Mouse (Mus musculus) CD4-positive helper T cell, adult 2 months (primary cell): ENCODE data around the gene Cntln.

ENCODE experiments used
- DNase-seq: peaks from one replicate; pipeline ENCODE4 v3.0.0-alpha.2; 2012; ENCODE audit warnings: low read depth, missing footprints, low spot score

Cntln gene

DNA sequence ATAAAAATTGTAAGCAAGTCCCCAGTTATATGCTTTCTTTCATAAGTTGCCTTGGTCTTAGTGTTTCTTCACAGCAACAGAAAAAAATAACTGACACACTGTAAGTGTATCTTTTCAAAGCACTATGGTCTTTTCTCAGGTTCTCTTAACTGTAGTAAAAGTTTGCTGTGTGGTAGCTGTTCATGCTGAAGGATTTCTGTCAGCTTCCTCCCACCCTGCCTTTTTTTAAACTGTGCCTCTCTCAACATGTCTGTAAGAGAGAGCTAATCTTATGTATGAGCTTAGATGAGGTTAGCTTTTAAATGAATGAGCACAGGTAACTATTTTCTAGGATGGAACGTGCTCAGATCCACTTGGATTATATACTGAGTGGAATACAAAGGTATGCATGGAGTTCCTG lies 170.5 kb downstream of the Cntln start:
- DNase-seq: no peak

- no peak for DNase-seq
Measured at GRCm38 (mm10) chr4:85059598-85059997, 175.5 kb downstream of the Cntln start.

DNA sequence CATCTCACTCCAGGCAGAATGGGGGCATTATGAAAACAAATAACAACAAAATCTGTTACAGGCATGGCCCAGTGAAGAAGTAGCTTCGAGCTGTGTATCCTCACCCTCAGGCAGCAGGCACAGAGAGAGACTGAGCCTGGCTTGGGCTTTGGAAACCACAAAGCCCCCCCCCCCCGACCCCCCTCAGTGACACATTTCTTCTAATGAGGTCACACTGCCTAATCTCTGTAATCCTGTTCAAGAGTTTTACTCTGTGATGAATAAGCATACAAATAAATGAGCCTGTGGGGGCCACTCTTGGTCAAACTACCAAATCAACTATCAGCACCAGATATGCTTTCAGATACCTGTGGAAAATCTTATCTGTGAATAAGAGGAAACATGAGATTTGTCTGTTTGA lies 177.6 kb downstream of the Cntln start:
- no peak for DNase-seq

DNA sequence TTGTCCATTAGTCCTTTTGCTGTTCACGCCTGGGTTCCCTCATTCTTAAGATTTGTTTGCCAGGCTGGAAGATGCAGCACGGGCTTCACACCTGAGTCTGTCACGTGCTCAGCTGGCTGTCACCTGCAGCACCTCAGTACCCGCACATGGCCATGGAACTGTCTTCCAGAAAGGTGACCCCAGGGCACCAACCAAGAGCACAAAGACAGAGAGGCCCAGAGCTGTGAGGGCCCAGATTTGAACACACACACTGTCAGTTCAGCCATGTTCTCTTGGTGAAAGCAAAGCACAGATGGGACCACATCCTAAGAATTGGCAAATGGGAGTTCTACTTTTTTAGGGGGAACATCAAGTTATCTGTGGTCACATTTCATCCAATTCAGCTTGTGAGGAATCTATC lies 211.9 kb downstream of the Cntln start:
- no peak for DNase-seq

DNA sequence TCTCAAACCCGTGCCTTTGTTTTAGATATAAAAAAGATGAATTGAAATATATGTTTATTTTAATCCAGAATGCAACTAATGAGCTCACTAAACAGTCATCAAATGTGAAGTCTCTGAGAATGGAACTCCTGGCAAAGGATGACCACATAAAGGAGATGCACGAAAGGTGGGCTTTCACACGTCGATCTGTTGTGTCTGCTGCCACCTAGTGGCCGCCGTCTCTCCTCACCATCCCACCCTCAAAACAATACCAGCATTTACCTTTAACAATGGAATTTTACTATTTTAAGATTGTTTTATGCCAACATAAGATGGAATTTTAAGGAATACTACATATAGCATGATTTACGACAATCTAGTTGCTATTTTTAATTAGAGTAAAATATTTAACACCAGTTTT lies 212.6 kb downstream of the Cntln start:
- peak; percentile 48 for DNase-seq

- no peak for DNase-seq
Measured at GRCm38 (mm10) chr4:85102168-85102567, 218.1 kb downstream of the Cntln start.

GRCm38 (mm10) chr4:85106416-85106815 lies 222.3 kb downstream of the Cntln start:
- no peak for DNase-seq

- DNase-seq: no peak
Measured at GRCm38 (mm10) chr4:85106961-85107360, 222.9 kb downstream of the Cntln start.

DNA sequence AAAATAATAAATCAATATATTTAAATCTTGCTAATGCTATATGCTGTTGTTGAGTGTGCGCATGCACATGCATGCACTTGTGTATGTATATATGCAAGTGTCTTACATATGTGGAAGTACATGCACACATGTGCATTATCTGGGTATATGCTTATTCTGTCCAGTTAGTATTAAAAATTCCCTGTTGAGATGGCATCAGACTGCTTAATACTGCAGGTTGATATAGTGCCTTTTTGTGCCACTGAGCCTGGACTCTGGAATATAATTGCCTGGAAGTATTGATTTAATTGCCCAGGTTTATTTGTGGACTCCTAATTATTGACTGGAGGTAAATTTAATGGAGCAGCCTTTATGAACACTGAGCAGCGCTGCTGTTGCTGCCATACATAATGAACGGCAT lies 236.2 kb downstream of the Cntln start:
- DNase-seq: no peak

GRCm38 (mm10) chr4:85149726-85150125 lies 265.6 kb downstream of the Cntln start:
- no peak for DNase-seq

DNA sequence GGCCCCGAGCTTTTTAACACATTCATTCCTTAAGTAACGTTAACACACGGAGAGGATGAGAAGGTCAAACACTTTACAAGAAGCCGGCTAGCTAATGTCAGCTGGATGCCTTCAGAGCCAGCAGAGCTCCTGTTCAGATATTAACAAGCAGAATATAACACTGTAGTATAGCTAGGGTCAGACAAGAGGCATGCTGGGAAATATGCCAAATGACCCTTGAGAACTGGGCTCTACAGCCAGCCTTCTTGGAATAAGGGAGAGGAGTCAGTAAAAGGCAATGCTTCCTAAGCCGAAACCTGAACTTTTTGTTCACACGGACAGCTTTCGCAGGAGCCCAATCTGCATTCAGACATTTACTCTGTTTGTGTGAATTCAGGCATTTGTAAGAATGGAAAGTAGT lies 267.8 kb downstream of the Cntln start:
- DNase-seq: no peak

DNA sequence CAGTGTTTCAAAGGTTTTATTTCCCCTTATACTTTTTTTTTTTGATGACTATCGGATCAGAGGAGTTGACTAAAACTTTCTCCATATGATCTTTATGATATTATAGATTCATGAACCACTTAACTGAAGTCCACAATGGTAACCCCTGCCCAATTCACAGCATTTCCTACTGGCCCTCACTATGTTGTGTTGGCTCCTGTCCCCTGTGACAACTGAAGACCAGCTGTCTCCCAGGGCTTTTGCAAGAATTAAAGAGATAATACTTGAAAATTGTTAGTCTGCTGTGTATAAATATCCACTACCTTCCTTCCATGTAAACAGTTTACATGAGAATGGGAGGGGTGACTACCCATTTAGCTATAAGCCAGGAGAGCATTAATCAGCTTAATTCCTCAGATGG lies 270.3 kb downstream of the Cntln start:
- no peak for DNase-seq

- DNase-seq: no peak
Measured at GRCm38 (mm10) chr4:85161156-85161555, 277.0 kb downstream of the Cntln start.

GRCm38 (mm10) chr4:85162468-85163312 lies 278.6 kb downstream of the Cntln start:
- DNase-seq: no peak

DNA sequence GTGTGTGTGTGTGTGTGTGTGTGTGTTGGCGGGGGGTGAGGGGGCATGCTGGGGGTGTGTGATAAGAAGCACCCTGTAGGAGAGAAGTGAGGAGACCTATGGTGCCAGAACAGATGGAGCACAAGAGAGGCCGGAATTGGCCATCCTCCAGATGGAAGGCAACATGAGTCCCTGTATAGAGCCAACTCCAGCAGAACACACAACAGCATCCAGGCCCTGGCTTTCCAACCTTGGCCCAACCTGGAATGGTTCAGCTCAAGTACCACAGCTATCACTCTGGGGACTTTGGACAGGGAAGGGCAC lies 279.2 kb downstream of the Cntln start:
- no peak for DNase-seq

- DNase-seq: no peak
Measured at GRCm38 (mm10) chr4:85168001-85168400, 283.9 kb downstream of the Cntln start.

DNA sequence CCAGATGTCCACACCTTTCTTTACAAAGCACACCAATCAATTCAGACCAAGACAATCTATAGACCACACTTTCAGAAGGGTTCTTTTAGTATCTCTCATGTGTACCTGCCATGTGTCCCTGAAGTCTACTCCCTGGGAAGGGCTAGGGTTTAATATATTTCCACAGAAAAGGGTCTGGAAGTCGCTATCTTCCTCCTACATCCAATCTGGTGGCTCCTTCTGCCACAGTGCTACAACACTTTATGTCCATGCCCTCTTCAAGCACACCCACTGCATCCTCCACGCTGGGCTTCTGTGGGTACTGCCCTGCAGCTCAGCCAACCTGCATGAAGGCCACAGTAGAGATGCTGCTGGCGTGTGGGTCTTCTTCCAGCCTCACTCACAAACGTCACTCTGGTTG lies 291.4 kb downstream of the Cntln start:
- DNase-seq: no peak

DNA sequence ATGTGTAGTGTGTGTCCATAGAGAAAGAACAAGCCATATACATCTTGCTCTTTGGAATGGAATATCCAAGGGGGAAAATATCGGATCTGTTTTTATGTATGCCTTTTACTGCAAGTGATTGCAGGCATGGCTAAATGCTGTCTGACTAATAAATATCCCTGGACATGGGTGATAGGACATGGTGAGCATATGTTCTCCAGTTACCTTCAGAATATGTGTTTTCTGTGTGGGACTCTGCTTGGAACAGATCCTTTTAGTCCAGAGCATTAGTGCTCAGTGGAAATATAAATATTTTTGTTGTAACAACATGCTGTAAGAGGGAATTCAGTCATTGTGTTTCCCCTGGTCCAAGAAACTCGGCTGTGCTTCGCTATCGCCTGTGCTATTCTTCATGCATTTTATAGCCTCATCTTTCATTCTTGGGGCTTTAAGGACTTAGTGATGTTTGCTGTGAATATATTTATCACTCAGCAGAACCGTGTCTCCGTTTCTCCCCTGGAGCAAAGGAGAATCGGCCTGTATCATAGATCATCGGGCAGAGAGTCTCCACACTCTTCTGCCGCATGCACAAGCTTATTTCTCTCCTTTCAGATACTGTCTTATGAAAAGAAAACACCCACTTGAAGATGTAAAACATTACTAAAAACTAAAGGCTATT lies 294.4 kb downstream of the Cntln start:
- no peak for DNase-seq
